Mouse (Mus musculus) hindbrain, embryonic 14.5 days (tissue): Measurements from ENCODE around the gene Rgs3. TPM values are rescaled to one million over a fixed set of nuclear protein-coding genes. Genes with fewer than 3 reads are reported as not detected.

ENCODE experiments used
- ATAC-seq: fragments of 200-750 bp; cut with Nextera tagmentation; 2 replicates; pipeline ENCODE4 v1.8.0; 2017; ENCODE audit warnings: moderate number of reproducible peaks, mild to moderate bottlenecking, moderate TSS enrichment, moderate library complexity; ENCODE audit not compliant: low FRiP score
- DNase-seq: peaks from one replicate; pipeline ENCODE4 v3.0.0-alpha.2; 2015; ENCODE audit warnings: low spot score
- H3K27ac ChIP-seq: fragments of 300-500 bp; sonication (generic); 2 replicates; pipeline ENCODE4 v1.5.1; 2014; ENCODE audit warnings: mild to moderate bottlenecking, moderate library complexity
- H3K27me3 ChIP-seq: fragments of 300-500 bp; sonication (generic); 2 replicates; pipeline ENCODE4 v1.6.1; 2014; ENCODE audit warnings: mild to moderate bottlenecking, low read length, mixed read lengths; ENCODE audit not compliant: control insufficient read depth, insufficient read depth
- H3K36me3 ChIP-seq: fragments of 300-500 bp; sonication (generic); replicated peaks from 2 replicates; pipeline ENCODE4 v1.6.1; 2014; ENCODE audit not compliant: control insufficient read depth, insufficient read depth
- H3K4me1 ChIP-seq: fragments of 300-500 bp; sonication (generic); replicated peaks from 2 replicates; pipeline ENCODE4 v1.6.1; 2014; ENCODE audit warnings: antibody characterized with exemption, low read length, mixed read lengths; ENCODE audit not compliant: control insufficient read depth, insufficient read depth
- H3K4me2 ChIP-seq: fragments of 300-500 bp; sonication (generic); replicated peaks from 2 replicates; pipeline ENCODE4 v1.6.1; 2014; ENCODE audit warnings: mild to moderate bottlenecking, moderate library complexity
- H3K4me3 ChIP-seq: fragments of 300-500 bp; sonication (generic); replicated peaks from 2 replicates; pipeline ENCODE4 v1.5.1; 2014; ENCODE audit warnings: mild to moderate bottlenecking, low read length
- H3K9ac ChIP-seq: fragments of 300-500 bp; sonication (generic); 2 replicates; pipeline ENCODE4 v1.6.1; 2014
- H3K9me3 ChIP-seq: fragments of 300-500 bp; sonication (generic); 2 replicates; pipeline ENCODE4 v1.6.1; 2016; ENCODE audit warnings: low read length; ENCODE audit not compliant: control insufficient read depth
- WGBS: fragments of 180-500 bp; shearing (Covaris S2); extraction: QIAGEN DNeasy Blood & Tissue Kit; methylation state at CpG from one replicate; pipeline ENCODE4 v1.1.7; 2014; 5-methylcytosine and 5-hydroxymethylcytosine counted together
- polyA plus RNA-seq: library from polyadenylated mRNA; unstranded; fragments of >200 nt; fragmentation: Nextera tagmentation; extraction: Ambion mirVana; gene quantifications from 2 replicates; pipeline ENCODE4 v1.2.1, GENCODE M21; 2014

Gene Rgs3
- polyA plus RNA-seq, 1 experiment from 2014 or later = 42.9 TPM

- ATAC-seq (no peak), DNase-seq (no peak)
- H3K9ac ChIP-seq = no peak overlapping the region
- H3K36me3 ChIP-seq = no peaks in the 10 kb centered on the region
- WGBS = 76% methylated on average over 13 of the region's 13 CpGs
- H3K27me3 ChIP-seq = no peaks in the 10 kb centered on the region
- no peak overlapping the region for H3K4me3 ChIP-seq
- H3K27ac ChIP-seq = no peak overlapping the region
- H3K4me1 ChIP-seq = peaks cover 5% of the 10 kb centered on the region; the same call in 1 of the 2 replicates
- no peak overlapping the region for H3K4me2 ChIP-seq
- H3K9me3 ChIP-seq = no peaks in the 10 kb centered on the region
Measured at GRCm38 (mm10) chr4:62669094-62670071, 109.7 kb downstream of the Rgs3 start.

- peak overlapping the region; percentile 85 for H3K9ac ChIP-seq
- no peaks in the 10 kb centered on the region for H3K36me3 ChIP-seq
- no peaks in the 10 kb centered on the region for H3K9me3 ChIP-seq
- no peak overlapping the region; the same call in 1 of the 2 replicates for H3K27ac ChIP-seq
- peak overlapping the region; percentile 64 for H3K4me3 ChIP-seq
- H3K4me1 ChIP-seq = peaks cover 39% of the 10 kb centered on the region
- DNase-seq = no peak
- 7% methylated on average over 9 of the region's 9 CpGs for WGBS
- no peaks in the 10 kb centered on the region for H3K27me3 ChIP-seq
- peak; percentile 69 for ATAC-seq
- peak overlapping the region; percentile 65 for H3K4me2 ChIP-seq
Measured at GRCm38 (mm10) chr4:62673531-62674030, 113.9 kb downstream of the Rgs3 start.

- WGBS = 1% methylated on average over 30 of the region's 30 CpGs
- DNase-seq (peak; percentile 65), ATAC-seq (peak; percentile 35)
- no peaks in the 10 kb centered on the region for H3K36me3 ChIP-seq
- H3K27me3 ChIP-seq = no peaks in the 10 kb centered on the region
- peak overlapping the region; percentile 65 for H3K4me2 ChIP-seq
- H3K4me3 ChIP-seq = peak overlapping the region; percentile 64
- H3K4me1 ChIP-seq = peaks cover 44% of the 10 kb centered on the region
- peak overlapping the region; percentile 78 for H3K27ac ChIP-seq
- no peaks in the 10 kb centered on the region for H3K9me3 ChIP-seq
- H3K9ac ChIP-seq = peak overlapping the region; percentile 85
Measured at GRCm38 (mm10) chr4:62674031-62674995, 114.7 kb downstream of the Rgs3 start.

GRCm38 (mm10) chr4:62675394-62675793, 115.7 kb downstream of the Rgs3 start:
- ATAC-seq = no peak
- H3K4me1 ChIP-seq = peaks cover 41% of the 10 kb centered on the region
- DNase-seq = no peak
- H3K27me3 ChIP-seq = no peaks in the 10 kb centered on the region
- H3K4me2 ChIP-seq = peak overlapping the region; percentile 65
- H3K9me3 ChIP-seq = no peaks in the 10 kb centered on the region
- H3K4me3 ChIP-seq = peak overlapping the region; percentile 64
- no peaks in the 10 kb centered on the region for H3K36me3 ChIP-seq
- peak overlapping the region; percentile 85 for H3K9ac ChIP-seq
- 72% methylated on average over 2 of the region's 2 CpGs for WGBS
- no peak overlapping the region for H3K27ac ChIP-seq

- Histone ChIP-seq H3K4me3 (peak overlapping the region; percentile 64), H3K27me3 (no peaks in the 10 kb centered on the region), H3K36me3 (no peaks in the 10 kb centered on the region), H3K4me2 (peak overlapping the region; percentile 65), H3K9me3 (no peaks in the 10 kb centered on the region), H3K4me1 (peaks cover 41% of the 10 kb centered on the region), H3K27ac (no peak overlapping the region), H3K9ac (peak overlapping the region; percentile 25)
- no peak for DNase-seq
- no peak for ATAC-seq
- WGBS = 50% methylated on average over 10 of the region's 10 CpGs
Measured at GRCm38 (mm10) chr4:62677047-62677737, 117.5 kb downstream of the Rgs3 start.

- Histone ChIP-seq H3K27ac (no peak overlapping the region), H3K36me3 (no peaks in the 10 kb centered on the region), H3K4me3 (no peak overlapping the region), H3K9ac (no peak overlapping the region), H3K27me3 (no peaks in the 10 kb centered on the region), H3K4me1 (peaks cover 39% of the 10 kb centered on the region), H3K4me2 (no peak overlapping the region), H3K9me3 (no peaks in the 10 kb centered on the region)
- DNase-seq (no peak), ATAC-seq (no peak)
- 67% methylated on average over 9 of the region's 9 CpGs for WGBS
Measured at GRCm38 (mm10) chr4:62679157-62679556, 119.5 kb downstream of the Rgs3 start.

GRCm38 (mm10) chr4:62681467-62681866, 121.8 kb downstream of the Rgs3 start:
- no peak overlapping the region for H3K4me2 ChIP-seq
- no peak overlapping the region for H3K27ac ChIP-seq
- 86% methylated on average over 11 of the region's 11 CpGs for WGBS
- H3K4me1 ChIP-seq = peaks cover 34% of the 10 kb centered on the region
- no peaks in the 10 kb centered on the region for H3K27me3 ChIP-seq
- H3K36me3 ChIP-seq = no peaks in the 10 kb centered on the region
- ATAC-seq (no peak), DNase-seq (no peak)
- H3K9me3 ChIP-seq = no peaks in the 10 kb centered on the region
- H3K4me3 ChIP-seq = no peak overlapping the region
- H3K9ac ChIP-seq = no peak overlapping the region

- Histone ChIP-seq H3K4me2 (no peak overlapping the region), H3K27ac (no peak overlapping the region), H3K4me3 (no peak overlapping the region), H3K36me3 (no peaks in the 10 kb centered on the region), H3K27me3 (no peaks in the 10 kb centered on the region), H3K9ac (no peak overlapping the region), H3K4me1 (peaks cover 25% of the 10 kb centered on the region), H3K9me3 (no peaks in the 10 kb centered on the region)
- ATAC-seq (no peak), DNase-seq (no peak)
- WGBS = 89% methylated on average over 8 of the region's 8 CpGs
Measured at GRCm38 (mm10) chr4:62682371-62682770, 122.7 kb downstream of the Rgs3 start.
